Mouse (Mus musculus) heart, embryonic 12.5 days (tissue): Measurements from ENCODE around the gene Sgpp2. TPM values are rescaled to one million over a fixed set of nuclear protein-coding genes. Genes with fewer than 3 reads are reported as not detected.

Experiments used
- ATAC-seq: fragments of 200-750 bp; cut with Nextera tagmentation; 2 replicates; pipeline ENCODE4 v1.8.0; 2017; ENCODE audit warnings: moderate TSS enrichment, moderate library complexity; ENCODE audit not compliant: insufficient number of reproducible peaks, low FRiP score
- H3K27ac ChIP-seq: fragments of 300-500 bp; sonication (generic); 2 replicates; pipeline ENCODE4 v1.5.1; 2016; ENCODE audit warnings: mild to moderate bottlenecking, moderate library complexity; ENCODE audit not compliant: poor library complexity, severe bottlenecking
- H3K27me3 ChIP-seq: fragments of 300-500 bp; sonication (generic); replicated peaks from 2 replicates; pipeline ENCODE4 v1.6.1; 2016; ENCODE audit warnings: mild to moderate bottlenecking, moderate library complexity
- H3K36me3 ChIP-seq: fragments of 300-500 bp; sonication (generic); 2 replicates; pipeline ENCODE4 v1.6.1; 2016; ENCODE audit warnings: mild to moderate bottlenecking, moderate library complexity
- H3K4me1 ChIP-seq: fragments of 300-500 bp; sonication (generic); replicated peaks from 2 replicates; pipeline ENCODE4 v1.6.1; 2016; ENCODE audit warnings: mild to moderate bottlenecking
- H3K4me2 ChIP-seq: fragments of 300-500 bp; sonication (generic); 2 replicates; pipeline ENCODE4 v1.6.1; 2016; ENCODE audit warnings: mild to moderate bottlenecking, moderate library complexity
- H3K4me3 ChIP-seq: fragments of 300-500 bp; sonication (generic); 2 replicates; pipeline ENCODE4 v1.5.1; 2016; ENCODE audit warnings: mild to moderate bottlenecking
- H3K9ac ChIP-seq: fragments of 300-500 bp; sonication (generic); 2 replicates; pipeline ENCODE4 v1.6.1; 2016; ENCODE audit warnings: mild to moderate bottlenecking, moderate library complexity
- H3K9me3 ChIP-seq: fragments of 300-500 bp; sonication (generic); replicated peaks from 2 replicates; pipeline ENCODE4 v1.6.1; 2016; ENCODE audit warnings: mild to moderate bottlenecking, moderate library complexity
- WGBS: fragments of 180-500 bp; shearing (Covaris S2); methylation state at CpG from one replicate; pipeline ENCODE4 v1.1.7; 2016; 5-methylcytosine and 5-hydroxymethylcytosine counted together
- polyA plus RNA-seq: library from polyadenylated mRNA; unstranded; fragments of >200 nt; fragmentation: Nextera tagmentation; extraction: Ambion mirVana; gene quantifications from 2 replicates; pipeline ENCODE4 v1.2.1, GENCODE M21; 2016

The Sgpp2 gene
- polyA plus RNA-seq, 1 experiment from 2014 or later: 0.14 TPM

GRCm38 (mm10) chr1:78425793-78426700 lies 115.9 kb downstream of the Sgpp2 start:
- H3K4me3 ChIP-seq: no peak overlapping the region
- H3K9me3 ChIP-seq: no peaks in the 10 kb centered on the region
- H3K27me3 ChIP-seq: no peaks in the 10 kb centered on the region
- 64% methylated on average over 7 of the region's 7 CpGs for WGBS
- peak overlapping the region; percentile 9 for H3K4me2 ChIP-seq
- peak overlapping the region; percentile 75 for H3K27ac ChIP-seq
- ATAC-seq: no peak
- H3K9ac ChIP-seq: no peak overlapping the region
- H3K36me3 ChIP-seq: peaks cover 19% of the 10 kb centered on the region
- peaks cover 54% of the 10 kb centered on the region for H3K4me1 ChIP-seq

- Histone ChIP-seq H3K9me3 (no peaks in the 10 kb centered on the region), H3K4me2 (no peak overlapping the region), H3K36me3 (peaks cover 17% of the 10 kb centered on the region), H3K4me1 (peaks cover 54% of the 10 kb centered on the region), H3K27ac (peak overlapping the region; percentile 75; the same call in 1 of the 2 replicates), H3K4me3 (no peak overlapping the region), H3K9ac (no peak overlapping the region), H3K27me3 (no peaks in the 10 kb centered on the region)
- 43% methylated on average over 3 of the region's 3 CpGs for WGBS
- ATAC-seq: no peak
These were observed 116.7 kb downstream of the Sgpp2 start for GRCm38 (mm10) chr1:78426841-78427240.

- no peak overlapping the region for H3K27ac ChIP-seq
- H3K27me3 ChIP-seq: no peaks in the 10 kb centered on the region
- ATAC-seq: no peak
- H3K4me1 ChIP-seq: peaks cover 43% of the 10 kb centered on the region
- H3K4me2 ChIP-seq: 0 out of 2 replicates have a peak overlapping the region, but pooled peaks have one; percentile 4
- no peak overlapping the region for H3K9ac ChIP-seq
- peaks cover 12% of the 10 kb centered on the region for H3K36me3 ChIP-seq
- no peak overlapping the region for H3K4me3 ChIP-seq
- WGBS: 72% methylated on average over 11 of the region's 11 CpGs
- H3K9me3 ChIP-seq: no peaks in the 10 kb centered on the region
These were observed 118.7 kb downstream of the Sgpp2 start for GRCm38 (mm10) chr1:78428851-78429250.

DNA sequence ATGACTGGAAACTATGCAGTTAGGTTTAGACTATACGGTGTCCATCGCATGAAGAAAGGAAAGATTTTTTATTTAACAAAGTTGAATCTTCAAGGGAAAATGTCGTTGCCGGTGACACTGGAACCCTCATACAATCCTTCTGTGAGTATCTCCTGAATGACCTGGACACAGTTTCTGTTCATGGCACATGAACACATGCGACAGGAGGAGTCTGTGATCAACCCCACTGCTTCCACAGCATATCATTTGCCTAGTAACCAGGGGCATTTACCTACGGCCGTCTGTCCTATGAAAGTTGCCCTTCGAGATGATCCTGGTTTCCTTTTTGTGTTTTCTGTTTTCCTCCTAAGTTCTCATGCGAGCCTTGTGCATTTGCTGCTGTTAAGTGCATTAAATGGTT lies 123.3 kb downstream of the Sgpp2 start:
- Histone ChIP-seq H3K4me1 (peaks cover 13% of the 10 kb centered on the region), H3K36me3 (peaks cover 9% of the 10 kb centered on the region), H3K4me2 (no peak overlapping the region), H3K9ac (no peak overlapping the region), H3K9me3 (no peaks in the 10 kb centered on the region), H3K4me3 (no peak overlapping the region), H3K27ac (no peak overlapping the region), H3K27me3 (no peaks in the 10 kb centered on the region)
- no peak for ATAC-seq
- WGBS: 89% methylated on average over 9 of the region's 9 CpGs

GRCm38 (mm10) chr1:78435967-78436366 lies 125.8 kb downstream of the Sgpp2 start:
- Histone ChIP-seq H3K9me3 (no peaks in the 10 kb centered on the region), H3K4me2 (no peak overlapping the region)
- no peak for ATAC-seq

GRCm38 (mm10) chr1:78436445-78436844 lies 126.3 kb downstream of the Sgpp2 start:
- Histone ChIP-seq H3K9me3 (no peaks in the 10 kb centered on the region), H3K4me1 (peaks cover 5% of the 10 kb centered on the region; the same call in 1 of the 2 replicates), H3K27me3 (no peaks in the 10 kb centered on the region), H3K4me3 (no peak overlapping the region), H3K9ac (no peak overlapping the region), H3K4me2 (no peak overlapping the region), H3K36me3 (peaks cover 17% of the 10 kb centered on the region), H3K27ac (no peak overlapping the region)
- ATAC-seq: no peak
- WGBS: 87% methylated on average over 1 of the region's 1 CpGs

More at GRCm38 (mm10) chr1:78435967-78436366, 125.8 kb downstream of the Sgpp2 start:
- peaks cover 13% of the 10 kb centered on the region for H3K36me3 ChIP-seq
- H3K27me3 ChIP-seq: no peaks in the 10 kb centered on the region
- H3K9ac ChIP-seq: no peak overlapping the region
- H3K27ac ChIP-seq: no peak overlapping the region
- WGBS: 74% methylated on average over 2 of the region's 2 CpGs
- H3K4me3 ChIP-seq: no peak overlapping the region
- peaks cover 5% of the 10 kb centered on the region; the same call in 1 of the 2 replicates for H3K4me1 ChIP-seq

DNA sequence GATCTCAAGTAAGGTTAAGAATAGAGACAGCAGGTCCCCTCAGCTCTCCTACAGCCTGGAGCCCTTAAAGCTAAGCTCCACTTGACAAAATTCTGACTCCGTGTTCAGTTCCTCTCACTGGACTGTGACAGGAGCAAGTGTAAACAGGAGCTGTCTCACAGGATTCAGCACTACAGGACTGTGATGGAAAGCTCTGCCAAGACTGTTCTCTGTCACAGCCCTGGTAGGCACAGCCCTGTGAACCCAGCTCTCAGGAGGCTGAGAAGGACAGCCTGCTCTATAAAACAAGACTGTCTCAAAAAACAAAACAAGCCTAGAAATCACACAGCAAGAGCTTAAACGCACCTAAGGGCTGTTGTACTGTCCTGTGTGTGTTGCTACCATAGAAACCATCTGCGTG lies 127.0 kb downstream of the Sgpp2 start:
- Histone ChIP-seq H3K36me3 (peaks cover 18% of the 10 kb centered on the region), H3K27me3 (no peaks in the 10 kb centered on the region), H3K9me3 (no peaks in the 10 kb centered on the region), H3K9ac (no peak overlapping the region), H3K27ac (peak overlapping the region; percentile 8; the same call in 1 of the 2 replicates), H3K4me2 (no peak overlapping the region), H3K4me3 (no peak overlapping the region), H3K4me1 (peaks cover 5% of the 10 kb centered on the region; the same call in 1 of the 2 replicates)
- 64% methylated on average over 3 of the region's 3 CpGs for WGBS
- no peak for ATAC-seq

- H3K9me3 ChIP-seq: no peaks in the 10 kb centered on the region
- H3K4me3 ChIP-seq: no peak overlapping the region
- H3K27me3 ChIP-seq: no peaks in the 10 kb centered on the region
- H3K4me1 ChIP-seq: peaks cover 5% of the 10 kb centered on the region; the same call in 1 of the 2 replicates
- H3K9ac ChIP-seq: no peak overlapping the region
- no peak for ATAC-seq
- no peak overlapping the region for H3K27ac ChIP-seq
- H3K4me2 ChIP-seq: no peak overlapping the region
- H3K36me3 ChIP-seq: peaks cover 35% of the 10 kb centered on the region
- WGBS: 93% methylated on average over 8 of the region's 8 CpGs
These were observed 130.6 kb downstream of the Sgpp2 start for GRCm38 (mm10) chr1:78440716-78441115.

DNA sequence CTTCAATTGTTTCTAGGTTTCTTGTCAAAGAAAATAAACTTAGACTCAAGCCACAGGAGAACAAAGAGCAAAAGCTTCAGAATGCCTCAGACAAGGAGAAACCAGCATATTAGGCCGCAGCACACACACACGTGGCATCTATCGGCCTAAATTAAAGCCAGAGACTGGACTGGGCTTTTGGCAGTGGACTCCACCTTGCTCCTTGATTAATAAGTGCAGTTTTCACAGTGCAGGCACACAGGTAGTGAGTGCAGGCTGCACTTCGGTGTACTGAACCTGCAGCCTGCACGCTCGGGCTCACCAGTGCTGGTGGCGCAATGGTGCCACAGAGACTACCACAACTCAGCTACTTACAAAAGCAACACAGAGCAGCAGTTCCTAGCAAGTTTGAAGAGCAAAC lies 132.9 kb downstream of the Sgpp2 start:
- WGBS: 88% methylated on average over 7 of the region's 7 CpGs
- Histone ChIP-seq H3K4me1 (0 out of 2 replicates have a peak, but pooled peaks cover under 1% of the 10 kb centered on the region), H3K9me3 (no peaks in the 10 kb centered on the region), H3K4me2 (no peak overlapping the region), H3K4me3 (no peak overlapping the region), H3K27me3 (no peaks in the 10 kb centered on the region), H3K36me3 (peaks cover 50% of the 10 kb centered on the region), H3K27ac (no peak overlapping the region), H3K9ac (no peak overlapping the region)
- ATAC-seq: no peak

DNA sequence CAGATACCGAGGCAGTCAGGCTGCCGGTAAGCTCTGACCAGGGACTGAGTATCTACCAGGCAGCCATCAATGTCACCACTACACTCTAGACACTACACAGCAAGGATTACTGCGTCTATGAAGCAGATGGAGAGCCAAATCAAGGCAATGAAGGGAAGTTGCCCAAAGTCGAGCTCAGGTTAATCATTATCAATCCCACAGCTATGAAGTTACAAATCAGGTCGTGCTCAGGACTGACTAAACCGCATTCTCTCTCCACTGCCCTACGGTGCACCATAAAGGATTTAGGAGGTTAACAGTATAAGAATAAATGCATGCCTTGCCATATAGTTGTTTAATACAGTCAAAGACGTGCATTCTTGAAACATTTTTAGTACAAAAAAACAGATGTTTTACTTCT lies 136.1 kb downstream of the Sgpp2 start:
- Histone ChIP-seq H3K4me3 (no peak overlapping the region), H3K9me3 (no peaks in the 10 kb centered on the region), H3K9ac (no peak overlapping the region), H3K36me3 (peaks cover 63% of the 10 kb centered on the region), H3K4me2 (no peak overlapping the region), H3K4me1 (0 out of 2 replicates have a peak, but pooled peaks cover 2% of the 10 kb centered on the region), H3K27ac (no peak overlapping the region), H3K27me3 (no peaks in the 10 kb centered on the region)
- 81% methylated on average over 8 of the region's 8 CpGs for WGBS
- no peak for ATAC-seq

DNA sequence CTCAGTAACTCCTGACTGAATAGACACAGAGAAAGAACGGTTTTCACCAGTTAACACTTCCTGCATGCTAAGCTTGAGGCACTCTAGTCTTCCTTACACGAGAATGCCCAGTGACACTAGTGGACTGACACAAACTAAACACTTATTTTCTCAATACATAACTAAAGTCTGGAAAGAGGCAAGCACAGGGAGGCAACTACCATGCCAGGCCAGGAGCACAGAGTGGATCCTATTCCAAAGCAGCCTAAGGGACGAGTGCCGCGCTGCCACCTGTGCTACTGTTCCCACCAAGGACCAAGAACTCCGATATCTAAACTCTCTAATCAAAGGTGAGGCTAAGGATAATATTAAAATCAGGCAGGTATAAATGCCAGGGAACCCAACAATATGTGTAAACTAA lies 136.6 kb downstream of the Sgpp2 start:
- WGBS: 94% methylated on average over 6 of the region's 6 CpGs
- Histone ChIP-seq H3K27ac (no peak overlapping the region), H3K27me3 (no peaks in the 10 kb centered on the region), H3K4me2 (no peak overlapping the region), H3K4me1 (0 out of 2 replicates have a peak, but pooled peaks cover 2% of the 10 kb centered on the region), H3K9ac (no peak overlapping the region), H3K9me3 (no peaks in the 10 kb centered on the region), H3K4me3 (no peak overlapping the region), H3K36me3 (peaks cover 64% of the 10 kb centered on the region)
- no peak for ATAC-seq
